Mouse (Mus musculus): ENCODE results near the gene Olfr857. TPM values are rescaled to one million over a fixed set of nuclear protein-coding genes. Genes with fewer than 3 reads are reported as not detected.

Gene Olfr857
- polyA plus RNA-seq (2012; rRNA removed; ENCODE audit: low replicate concordance): not detected in 2 replicates

GRCm38 (mm10) chr9:19709133-19709532 lies at the start of gene Olfr857:
Gene Olfr857, plus strand, starts transcription at chr9:19709433.

Other genes with a start within 250 kb of the Olfr857 start
- not detected in 2 replicates for gene Olfr850, start 231.2 kb upstream of the Olfr857 start, polyA plus RNA-seq (2012; rRNA removed; ENCODE audit: low replicate concordance)
- not detected in 2 replicates for gene Olfr851, start 216.1 kb upstream of the Olfr857 start, polyA plus RNA-seq (2012; rRNA removed; ENCODE audit: low replicate concordance)
- not detected in 2 replicates for gene Olfr853, start 168.4 kb upstream of the Olfr857 start, polyA plus RNA-seq (2012; rRNA removed; ENCODE audit: low replicate concordance)
- not detected in 2 replicates for gene Olfr854, start 142.1 kb upstream of the Olfr857 start, polyA plus RNA-seq (2012; rRNA removed; ENCODE audit: low replicate concordance)
- not detected in 2 replicates for gene Olfr855, start 126.8 kb upstream of the Olfr857 start, polyA plus RNA-seq (2012; rRNA removed; ENCODE audit: low replicate concordance)
- 1.1 and 1.5 TPM in 2 replicates for gene Zfp317, start 87.3 kb upstream of the Olfr857 start, polyA plus RNA-seq (2012; rRNA removed; ENCODE audit: low replicate concordance)
- not detected in 2 replicates for gene Olfr58, start 70.8 kb downstream of the Olfr857 start, polyA plus RNA-seq (2012; rRNA removed; ENCODE audit: low replicate concordance)
- not detected in 2 replicates for gene Olfr859, start 95.5 kb downstream of the Olfr857 start, polyA plus RNA-seq (2012; rRNA removed; ENCODE audit: low replicate concordance)
- gene Olfr860, start 140.3 kb downstream of the Olfr857 start, polyA plus RNA-seq (2012; rRNA removed; ENCODE audit: low replicate concordance): not detected in 2 replicates
- not detected in 2 replicates for gene Olfr862, start 178.6 kb downstream of the Olfr857 start, polyA plus RNA-seq (2012; rRNA removed; ENCODE audit: low replicate concordance)
- gene Olfr77, start 207.4 kb downstream of the Olfr857 start, polyA plus RNA-seq (2012; rRNA removed; ENCODE audit: low replicate concordance): not detected in 2 replicates

Data from duodenum, adult 2 months (tissue).